Comparison of ENCODE assay signal across 8 mouse cellular contexts in genomic region chr2:52371066-52371465, GRCm38 (mm10). TPM values are rescaled to one million over a fixed set of nuclear protein-coding genes. Genes with fewer than 3 reads are reported as not detected.
DNase-seq lines count a peak whose midpoint lies in the region; ATAC-seq and TF ChIP-seq lines count a peak whose summit lies in the region.

No protein-coding gene starts in this region.

- H3K27me3 ChIP-seq in kidney, adult 2 months (replicated peaks; ENCODE audit: control insufficient read depth, insufficient read depth, low read length) = no peaks in the 10 kb centered on the region
- no peaks in the 10 kb centered on the region for H3K27me3 ChIP-seq in heart, embryonic 10.5 days (ENCODE audit: insufficient read depth, poor library complexity, severe bottlenecking)
- no peaks in the 10 kb centered on the region for H3K27me3 ChIP-seq in myocyte (ENCODE audit: control insufficient read depth, insufficient read depth, insufficient read length)
- H3K27me3 ChIP-seq in midbrain, embryonic 14.5 days (ENCODE audit: control insufficient read depth, insufficient read depth, low read length) = no peaks in the 10 kb centered on the region
- no peaks in the 10 kb centered on the region for H3K27me3 ChIP-seq in forebrain, embryonic 14.5 days (replicated peaks; ENCODE audit: control insufficient read depth, insufficient read depth, low read length)

- no peak overlapping the region for H3K4me3 ChIP-seq in kidney, adult 2 months (ENCODE audit: insufficient read depth, low read depth, low read length)
- H3K4me3 ChIP-seq in heart, embryonic 10.5 days = no peak overlapping the region
- no peak overlapping the region for H3K4me3 ChIP-seq in myocyte
- H3K4me3 ChIP-seq in midbrain, embryonic 14.5 days (replicated peaks; ENCODE audit: low read depth, low read length) = no peak overlapping the region
- no peak overlapping the region for H3K4me3 ChIP-seq in forebrain, embryonic 14.5 days (ENCODE audit: low read depth, low read length)

- no peak overlapping the region for H3K27ac ChIP-seq in kidney, adult 2 months (ENCODE audit: insufficient read depth, low read depth, low read length)
- 0 out of 2 replicates have a peak overlapping the region, but pooled peaks have one; percentile 29 for H3K27ac ChIP-seq in heart, embryonic 10.5 days
- no peak overlapping the region for H3K27ac ChIP-seq in midbrain, embryonic 14.5 days (replicated peaks; ENCODE audit: low read depth, low read length)
- H3K27ac ChIP-seq in forebrain, embryonic 14.5 days (ENCODE audit: low read depth, low read length) = no peak overlapping the region

- H3K79me2 ChIP-seq in myocyte (ENCODE audit: control insufficient read depth, insufficient read depth) = no peaks in the 10 kb centered on the region

- H3K4me1 ChIP-seq in kidney, adult 2 months (ENCODE audit: control insufficient read depth, insufficient read depth, low read length) = no peaks in the 10 kb centered on the region
- H3K4me1 ChIP-seq in heart, embryonic 10.5 days = peaks cover 19% of the 10 kb centered on the region
- H3K4me1 ChIP-seq in midbrain, embryonic 14.5 days (ENCODE audit: control insufficient read depth, insufficient read depth, low read length) = no peaks in the 10 kb centered on the region
- H3K4me1 ChIP-seq in forebrain, embryonic 14.5 days (ENCODE audit: control insufficient read depth, insufficient read depth, low read length) = no peaks in the 10 kb centered on the region

- H3ac ChIP-seq in myocyte (ENCODE audit: control insufficient read depth, insufficient read length) = no peak overlapping the region

- no peaks in the 10 kb centered on the region for H3K36me3 ChIP-seq in kidney, adult 2 months (ENCODE audit: control insufficient read depth, insufficient read depth, low read length)
- no peaks in the 10 kb centered on the region for H3K36me3 ChIP-seq in heart, embryonic 10.5 days
- H3K36me3 ChIP-seq in myocyte (ENCODE audit: control insufficient read depth, insufficient read depth) = no peaks in the 10 kb centered on the region
- no peaks in the 10 kb centered on the region for H3K36me3 ChIP-seq in midbrain, embryonic 14.5 days (ENCODE audit: control insufficient read depth, insufficient read depth, low read length)
- H3K36me3 ChIP-seq in forebrain, embryonic 14.5 days (ENCODE audit: control insufficient read depth, insufficient read depth, low read length) = no peaks in the 10 kb centered on the region

- TF ChIP-seq POLR2A in kidney, adult 2 months (IDR thresholded peaks at IDR 0.05; ENCODE audit: low read depth, low read length) = no peak
- TF ChIP-seq POLR2A in brain, embryonic 14.5 days (IDR thresholded peaks at IDR 0.05; ENCODE audit: borderline replicate concordance, extremely low read depth, insufficient read depth, insufficient read length, poor library complexity, severe bottlenecking) = no peak
- TF ChIP-seq POLR2A in myocyte (IDR thresholded peaks at IDR 0.05; ENCODE audit: insufficient read length, low read depth) = no peak

- no peak for TF ChIP-seq CTCF in kidney, adult 2 months (conservative IDR thresholded peaks at IDR 0.05; ENCODE audit: insufficient read depth, insufficient read length, low read depth, low read length)
- TF ChIP-seq CTCF in brain, embryonic 14.5 days (IDR thresholded peaks at IDR 0.05; ENCODE audit: borderline replicate concordance, extremely low read depth, insufficient read depth, insufficient read length) = no peak

- no peak for ATAC-seq in midbrain, embryonic 14.5 days (ENCODE audit: low FRiP score, low TSS enrichment)
- no peak for ATAC-seq in forebrain, embryonic 14.5 days

- intact Hi-C loops in left cerebral cortex, postnatal 25 days (cut with DNase I) = no loop called here

- no peaks in the 10 kb centered on the region for H3K9me3 ChIP-seq in heart, embryonic 10.5 days
- no peaks in the 10 kb centered on the region for H3K9me3 ChIP-seq in midbrain, embryonic 14.5 days (ENCODE audit: control insufficient read depth, low read length)
- no peaks in the 10 kb centered on the region for H3K9me3 ChIP-seq in forebrain, embryonic 14.5 days (replicated peaks; ENCODE audit: control insufficient read depth, low read length)

- peak overlapping the region; percentile 25 for H3K4me2 ChIP-seq in myocyte (ENCODE audit: low read depth)
- no peak overlapping the region for H3K4me2 ChIP-seq in midbrain, embryonic 14.5 days (ENCODE audit: low read length)
- H3K4me2 ChIP-seq in forebrain, embryonic 14.5 days (ENCODE audit: low read length) = no peak overlapping the region

- 25% methylated on average over 2 of the region's 2 CpGs for WGBS in kidney, adult 2 months
- WGBS in heart, embryonic 10.5 days = 49% methylated on average over 2 of the region's 2 CpGs
- 83% methylated on average over 2 of the region's 2 CpGs for WGBS in midbrain, embryonic 14.5 days
- WGBS in forebrain, embryonic 14.5 days = 70% methylated on average over 2 of the region's 2 CpGs

- peak; percentile 38 for DNase-seq in kidney, adult 2 months
- DNase-seq in kidney, adult 18-20 months = no peak
- peak; percentile 28 for DNase-seq in brain, embryonic 14.5 days (ENCODE audit: low read depth)
- no peak for DNase-seq in heart, embryonic 10.5 days (ENCODE audit: low spot score)
- no peak for DNase-seq in midbrain, embryonic 14.5 days
- DNase-seq in forebrain, embryonic 14.5 days (ENCODE audit: low spot score) = no peak
- no peak for DNase-seq in left cerebral cortex, postnatal 25 days (ENCODE audit: low spot score in 2 of 2)

- H3K9ac ChIP-seq in midbrain, embryonic 14.5 days (replicated peaks; ENCODE audit: low read length) = no peak overlapping the region
- no peak overlapping the region for H3K9ac ChIP-seq in forebrain, embryonic 14.5 days (ENCODE audit: low read length)

TF ChIP-seq in myocyte, 11 proteins besides CTCF, POLR2A, EP300 and RAD21:
- no peak for TF ChIP-seq USF1 (IDR thresholded peaks at IDR 0.05; ENCODE audit: low read depth)
- no peak for TF ChIP-seq REST (IDR thresholded peaks at IDR 0.05; ENCODE audit: insufficient read depth, insufficient read length)
- no peak for TF ChIP-seq E2F4 (IDR thresholded peaks at IDR 0.05; ENCODE audit: insufficient read depth)
- TF ChIP-seq CEBPB (IDR thresholded peaks at IDR 0.05; ENCODE audit: insufficient read depth, poor library complexity, severe bottlenecking) = no peak
- no peak for TF ChIP-seq POLR2AphosphoS2 (IDR thresholded peaks at IDR 0.05; ENCODE audit: insufficient read length, low read depth)
- no peak for TF ChIP-seq TCF3 (IDR thresholded peaks at IDR 0.05; ENCODE audit: insufficient read length, low read depth)
- no peak for TF ChIP-seq MAX (IDR thresholded peaks at IDR 0.05; ENCODE audit: low read depth)
- TF ChIP-seq SRF (IDR thresholded peaks at IDR 0.05; ENCODE audit: control insufficient read depth, insufficient read length, low read depth) = no peak
- no peak for TF ChIP-seq MYOG (IDR thresholded peaks at IDR 0.05; ENCODE audit: control insufficient read depth in 1 of 3, insufficient read depth in 1 of 3, insufficient read length in 2 of 3, low read depth in 2 of 3)
- no peak for TF ChIP-seq MYOD1 (IDR thresholded peaks at IDR 0.05; ENCODE audit: control insufficient read depth in 1 of 3, insufficient read length in 2 of 3, low read depth in 2 of 3)
- TF ChIP-seq TCF12 (IDR thresholded peaks at IDR 0.05; ENCODE audit: insufficient read depth, poor library complexity, severe bottlenecking) = no peak

RNA-seq across cellular contexts. Expression of gene Neb, which starts 7.2 kb away (rescaled TPM):
- 0.12 and 5.9 TPM in 2 replicates for polyA plus RNA-seq in kidney, adult 2 months (2012; rRNA removed)
- 1.8 and 4.1 TPM in 2 replicates for polyA plus RNA-seq in brain, embryonic 14.5 days (2012; rRNA removed)
- 0.75 and 1.7 TPM in 2 replicates for polyA plus RNA-seq in heart, embryonic 10.5 days (2016; fragmentation: Nextera tagmentation; extraction: Ambion mirVana)
- polyA plus RNA-seq in myocyte (2012; fragmentation: generic; extraction: Trizol) = 60.8 TPM
- 0.18 and 0.45 TPM in 2 replicates for polyA plus RNA-seq in midbrain, embryonic 14.5 days (2014; fragmentation: Nextera tagmentation; extraction: Ambion mirVana)
- 3.6 and 5.6 TPM in 2 replicates for polyA plus RNA-seq in forebrain, embryonic 14.5 days (2014; fragmentation: Nextera tagmentation; extraction: Ambion mirVana)
- total RNA-seq in left cerebral cortex, postnatal 25 days (2021) = 1 to 10 TPM in 1 of 2 experiments, under 1 TPM in 1; 0.99 to 1.1 TPM

RNA-seq across cellular contexts. Expression of gene Arl5a, which starts 53.6 kb away (rescaled TPM):
- polyA plus RNA-seq in kidney, adult 2 months (2012; rRNA removed) = 12.4 and 14.7 TPM in 2 replicates
- polyA plus RNA-seq in brain, embryonic 14.5 days (2012; rRNA removed) = 39.5 and 46.8 TPM in 2 replicates
- polyA plus RNA-seq in heart, embryonic 10.5 days (2016; fragmentation: Nextera tagmentation; extraction: Ambion mirVana) = 62.9 and 72.8 TPM in 2 replicates
- polyA plus RNA-seq in myocyte (2012; fragmentation: generic; extraction: Trizol) = 14.6 TPM
- polyA plus RNA-seq in midbrain, embryonic 14.5 days (2014; fragmentation: Nextera tagmentation; extraction: Ambion mirVana) = 40.8 and 66.2 TPM in 2 replicates
- polyA plus RNA-seq in forebrain, embryonic 14.5 days (2014; fragmentation: Nextera tagmentation; extraction: Ambion mirVana) = 57.6 and 59.1 TPM in 2 replicates
- total RNA-seq in left cerebral cortex, postnatal 25 days (2021) = 10 to 100 TPM; 63.0 to 64.2 TPM

Comparison
In these comparisons a context has a peak if more than half of its experiments do, and no peak if none do; other contexts are left out.
1. DNase-seq: peak in kidney, adult 2 months (single experiment) and brain, embryonic 14.5 days (single experiment); none in kidney, adult 18-20 months (single experiment), heart, embryonic 10.5 days (single experiment), midbrain, embryonic 14.5 days (single experiment), forebrain, embryonic 14.5 days (single experiment) and left cerebral cortex, postnatal 25 days (0 of 2).